Mouse (Mus musculus): ENCODE results near the gene Fezf1.

The Fezf1 gene

DNA sequence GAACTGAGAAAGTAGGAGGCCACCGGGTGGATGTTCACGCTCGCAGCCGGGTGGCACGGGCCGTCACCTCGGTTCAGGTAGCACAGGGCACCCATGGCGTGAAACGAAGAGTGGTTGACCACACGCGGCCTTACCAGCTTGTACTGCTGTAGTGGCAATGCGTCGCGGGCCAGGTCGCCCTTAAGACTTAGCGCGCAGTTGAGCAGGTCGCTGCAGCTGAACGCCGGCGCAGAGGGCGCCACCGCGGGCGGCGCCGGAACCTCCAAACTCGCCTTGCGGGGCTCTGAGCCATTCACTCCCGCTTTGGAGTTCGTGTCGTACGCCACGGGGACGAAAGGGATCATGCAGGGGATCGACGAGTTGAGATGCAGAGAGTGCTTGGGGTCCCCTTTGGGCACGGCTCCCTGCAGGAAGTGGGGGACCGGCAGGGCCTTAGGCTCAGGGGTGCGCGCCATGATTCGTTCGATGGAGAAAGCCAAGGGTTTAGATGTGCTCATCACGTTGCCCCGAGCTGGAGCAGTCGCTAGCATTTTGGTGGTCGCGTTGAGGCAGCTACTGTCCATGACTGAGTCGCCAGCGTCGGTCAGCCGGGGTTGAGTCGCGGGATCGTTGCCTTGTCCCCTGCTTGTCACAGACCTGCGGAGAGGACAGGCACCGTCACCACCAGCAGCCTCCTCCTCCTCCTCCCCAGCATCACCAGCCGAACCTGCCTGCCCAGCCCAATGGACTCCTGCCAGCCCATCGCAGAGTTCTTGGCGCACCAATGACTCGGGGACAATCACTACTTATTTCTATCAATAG, 450 bp downstream of the Fezf1 start:
- in situ Hi-C loops (cut with MseI, MboI): no loop called here

DNA sequence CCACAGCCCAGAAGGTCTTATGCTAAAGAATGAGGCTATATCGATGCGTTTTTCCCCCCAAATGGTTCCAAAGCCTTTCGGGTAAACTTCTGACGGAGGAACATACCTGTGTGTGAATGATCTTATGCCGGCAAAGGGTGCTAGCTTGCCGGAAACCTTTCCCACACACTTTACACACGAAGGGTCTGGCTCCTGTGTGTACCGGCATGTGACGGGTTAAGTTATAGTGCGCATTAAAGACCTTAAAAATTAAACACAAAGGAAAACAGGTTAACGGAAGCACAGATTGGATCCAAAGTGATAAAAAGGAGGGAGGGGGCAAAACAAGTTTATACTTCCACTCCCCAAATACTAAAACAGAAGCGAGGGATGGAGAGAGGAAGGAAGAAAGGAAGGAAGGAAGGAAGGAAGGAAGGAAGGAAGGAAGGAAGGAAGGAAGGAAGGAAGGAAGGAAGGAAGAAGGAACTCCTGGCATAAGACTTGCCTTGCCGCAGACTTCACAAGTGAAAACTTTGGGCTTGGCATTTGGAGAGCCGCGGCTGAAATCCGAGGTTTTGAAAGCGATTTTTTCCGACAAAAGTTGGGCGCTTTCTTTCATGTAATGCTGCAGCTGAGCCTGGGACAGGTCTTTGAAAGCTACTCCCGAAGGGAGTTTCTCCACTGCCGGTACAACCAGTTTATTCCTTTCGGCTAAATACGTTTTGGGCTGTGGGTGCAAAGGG, 1.2 kb downstream of the Fezf1 start:
- in situ Hi-C loops (cut with MseI, MboI): no loop called here

GRCm38 (mm10) chr6:23246061-23246789, 1.9 kb downstream of the Fezf1 start:
- in situ Hi-C loops (cut with MseI, MboI): no loop called here

GRCm38 (mm10) chr6:23245545-23246011, 2.6 kb downstream of the Fezf1 start:
- in situ Hi-C loops (cut with MseI, MboI): no loop called here

DNA sequence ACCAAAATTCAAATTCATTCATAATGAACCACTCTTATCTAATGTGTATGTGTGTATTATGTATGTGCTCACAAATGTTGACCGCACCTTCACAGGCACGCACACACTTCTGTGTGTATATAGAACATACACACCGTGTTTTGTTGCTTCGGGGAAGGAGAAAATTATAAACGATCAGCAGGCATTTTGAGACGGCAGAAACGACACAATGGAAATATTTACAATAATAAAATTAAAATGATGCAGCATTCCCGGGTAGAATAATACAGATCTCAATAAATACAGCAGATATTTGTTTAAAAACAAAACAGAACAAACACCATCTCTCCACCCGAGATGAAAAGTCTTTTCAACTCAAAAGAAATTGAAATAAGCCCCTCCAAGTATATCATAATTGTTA, 3.0 kb downstream of the Fezf1 start:
- in situ Hi-C loops (cut with MseI, MboI): no loop called here

DNA sequence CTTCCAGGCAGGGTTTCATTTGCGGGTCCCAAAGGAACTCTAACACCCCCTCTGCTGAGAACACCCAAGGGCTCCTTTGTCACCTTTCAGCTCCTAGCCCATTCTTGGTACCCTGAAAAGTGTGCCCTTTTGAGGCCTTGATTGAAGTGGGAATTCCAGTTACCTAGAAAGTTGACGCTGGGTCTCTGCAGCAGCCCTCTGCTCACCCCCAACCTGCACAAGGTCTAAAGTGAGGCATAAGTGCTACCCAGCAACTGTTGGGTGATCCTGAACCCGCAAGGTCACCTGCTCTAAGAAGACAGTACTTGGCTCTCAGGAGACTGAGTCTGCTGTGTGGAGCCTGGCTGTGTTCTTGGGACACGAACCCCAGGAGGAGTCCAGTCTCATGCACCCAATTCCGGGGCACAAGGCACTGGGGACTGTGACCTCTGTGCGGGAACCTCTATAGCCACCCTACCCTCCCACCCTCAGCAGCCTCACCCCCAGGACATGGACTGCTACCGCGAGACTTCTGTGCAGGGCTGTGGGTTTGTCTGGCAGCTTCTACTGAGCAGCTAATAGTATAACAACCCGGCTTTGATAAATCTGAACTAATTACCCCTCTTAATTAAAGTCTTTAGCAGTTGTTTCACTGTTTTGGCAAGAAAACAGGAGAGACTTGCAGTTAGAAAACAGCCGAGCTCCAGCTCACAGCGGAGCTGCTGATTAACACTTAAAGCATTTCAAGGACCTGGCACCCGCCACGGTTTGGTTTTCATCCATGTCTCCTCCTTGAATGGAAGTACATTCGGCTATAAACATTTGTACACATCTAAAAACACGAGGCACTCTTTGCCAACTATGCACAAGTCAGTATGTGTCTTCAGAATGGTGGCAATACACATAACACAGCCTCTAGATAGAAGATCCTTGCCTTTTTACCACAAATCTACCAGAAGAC, 4.1 kb downstream of the Fezf1 start:
- in situ Hi-C loops (cut with MseI, MboI): no loop called here

- in situ Hi-C loops (cut with MseI, MboI): no loop called here
Observed at GRCm38 (mm10) chr6:23211499-23211898, 36.7 kb downstream of the Fezf1 start.

DNA sequence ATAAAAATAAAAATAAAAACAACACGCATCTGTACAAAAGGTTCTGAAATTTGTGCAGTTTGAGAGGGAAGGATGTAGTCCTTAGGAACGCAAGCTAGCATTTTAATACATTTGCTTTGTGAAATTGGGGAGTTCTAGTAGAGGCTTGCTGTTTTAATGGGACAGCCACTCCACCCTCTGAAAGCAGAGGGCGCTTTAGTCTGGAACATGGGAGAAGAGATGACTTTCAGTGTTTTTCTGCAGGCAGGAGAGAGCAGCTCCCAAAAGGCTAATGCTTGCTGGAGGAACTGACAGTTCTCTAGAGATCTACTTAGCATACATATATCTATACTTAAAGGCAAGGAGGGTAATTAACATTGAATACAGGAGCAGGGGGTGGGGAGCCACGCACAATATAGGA, 40.4 kb downstream of the Fezf1 start:
- in situ Hi-C loops (cut with MseI, MboI): no loop called here

GRCm38 (mm10) chr6:23202630-23203029, 45.5 kb downstream of the Fezf1 start:
- in situ Hi-C loops (cut with MseI, MboI): no loop called here

Data from mouse trophoblast stem cell (cell line).